Mouse (Mus musculus) spleen, postnatal 10 days (tissue): ENCODE measurements around the gene Gm10203.
A peak's percentile ranks its signal among the peaks of the same experiment; 100 is the strongest.
"Not testable (repeated sequence)": the region's sequence is repeated elsewhere in the genome, so short reads cannot be mapped to it uniquely, and the experiment has no call there.

ENCODE experiments used
- DNase-seq, 2 experiments: peaks; one replicate each; pipeline ENCODE4 v3.0.0; 2021 to 2022; ENCODE audit warnings: low spot score in 2 of 2

Gm10203 gene

GRCm38 (mm10) chr6:149134391-149135150 lies 4.6 kb downstream of the Gm10203 start:
- no peak for DNase-seq

- DNase-seq: no peak
These were observed 5.7 kb downstream of the Gm10203 start for GRCm38 (mm10) chr6:149135631-149136030.

- DNase-seq: no peak
These were observed 8.0 kb downstream of the Gm10203 start for GRCm38 (mm10) chr6:149137936-149138335.

- peak in 1 of 2 experiments; percentile 17 for DNase-seq
These were observed 9.0 kb downstream of the Gm10203 start for GRCm38 (mm10) chr6:149139011-149139410.

GRCm38 (mm10) chr6:149139471-149139870 lies 9.5 kb downstream of the Gm10203 start, which contains the start of gene Etfbkmt:
TSS of gene Etfbkmt (plus strand) at chr6:149139849.
- no peak for DNase-seq

GRCm38 (mm10) chr6:149141393-149142173 lies 11.6 kb downstream of the Gm10203 start:
- peak; percentile 82 to 89 for DNase-seq

- no peak for DNase-seq
These were observed 15.2 kb downstream of the Gm10203 start for GRCm38 (mm10) chr6:149145143-149145542.

- no peak for DNase-seq
These were observed 18.7 kb downstream of the Gm10203 start for GRCm38 (mm10) chr6:149148436-149149229.

- no peak for DNase-seq
These were observed 22.1 kb downstream of the Gm10203 start for GRCm38 (mm10) chr6:149152119-149152518.

- DNase-seq: no peak
These were observed 23.6 kb downstream of the Gm10203 start for GRCm38 (mm10) chr6:149153473-149154115.

- DNase-seq: no peak
These were observed 24.4 kb downstream of the Gm10203 start for GRCm38 (mm10) chr6:149154116-149155030.

- no peak for DNase-seq
These were observed 25.3 kb downstream of the Gm10203 start for GRCm38 (mm10) chr6:149155031-149155841.

- not testable (repeated sequence) for DNase-seq
These were observed 37.1 kb downstream of the Gm10203 start for GRCm38 (mm10) chr6:149167038-149167437.

- DNase-seq: no peak
These were observed 37.7 kb downstream of the Gm10203 start for GRCm38 (mm10) chr6:149167672-149168071.

- no peak for DNase-seq
These were observed 38.5 kb downstream of the Gm10203 start for GRCm38 (mm10) chr6:149168436-149168835.

GRCm38 (mm10) chr6:149169965-149170364 lies 40.0 kb downstream of the Gm10203 start:
- not testable (repeated sequence) for DNase-seq

GRCm38 (mm10) chr6:149173831-149174625 lies 44.1 kb downstream of the Gm10203 start:
- no peak for DNase-seq

GRCm38 (mm10) chr6:149174932-149175570 lies 45.1 kb downstream of the Gm10203 start:
- DNase-seq: no peak
